Mouse (Mus musculus) olfactory bulb, adult 2 months (tissue): ENCODE results near the gene Fcgr3.
"Not testable (repeated sequence)": the region's sequence is repeated elsewhere in the genome, so short reads cannot be mapped to it uniquely, and the experiment has no call there.

Experiments used
- CTCF ChIP-seq: fragments of 200-500 bp; IDR thresholded peaks from 2 replicates; pipeline ENCODE4 v1.5.1; 2012; ENCODE audit warnings: low read depth, mild to moderate bottlenecking, low read length, moderate library complexity; ENCODE audit not compliant: insufficient read depth
- POLR2A ChIP-seq: fragments of 200-500 bp; IDR thresholded peaks from 2 replicates; pipeline ENCODE4 v1.6.1; 2012; ENCODE audit warnings: mild to moderate bottlenecking, low read depth, low read length, moderate library complexity; ENCODE audit not compliant: insufficient read depth

- not testable (repeated sequence) for TF ChIP-seq CTCF, POLR2A
These were observed 23.6 kb upstream of the Fcgr3 start for GRCm38 (mm10) chr1:171088237-171088869.
